Mouse (Mus musculus): ENCODE measurements around the gene Chchd1. TPM values are rescaled to one million over a fixed set of nuclear protein-coding genes. Genes with fewer than 3 reads are reported as not detected.

Chchd1 gene
- polyA plus RNA-seq, 1 experiment from 2014 or later = 88.5 TPM

GRCm38 (mm10) chr14:20694185-20694883, 8.5 kb upstream of the Chchd1 start:
- TF ChIP-seq CTCF (IDR thresholded peaks at IDR 0.05; ENCODE audit: low read depth) = no peak
- no peak for TF ChIP-seq EP300 (IDR thresholded peaks at IDR 0.05; ENCODE audit: low read depth)
- Histone ChIP-seq H3K4me1 (ENCODE audit: insufficient read depth) (peaks cover 29% of the 10 kb centered on the region), H3K27me3 (ENCODE audit: insufficient read depth, low read length) (no peaks in the 10 kb centered on the region), H3K9ac (replicated peaks) (peak overlapping the region; percentile 93), H3K36me3 (replicated peaks; ENCODE audit: insufficient read depth, low read length) (peaks cover 49% of the 10 kb centered on the region), H3K9me3 (ENCODE audit: low read length) (no peaks in the 10 kb centered on the region), H3K4me3 (ENCODE audit: low read depth, low read length) (peak overlapping the region; percentile 93), H3K4me2 (ENCODE audit: low read depth, low read length) (peak overlapping the region; percentile 93), H3K27ac (ENCODE audit: low read depth) (peak overlapping the region; percentile 96)
- ATAC-seq (peak; percentile 8; the same call in 1 of the 2 replicates), DNase-seq (no peak)
- WGBS (ENCODE audit: insufficient replicate concordance) = 39% methylated on average over 13 of the region's 13 CpGs

- WGBS (ENCODE audit: insufficient replicate concordance) = under 1% methylated on average over 100 of the region's 111 CpGs
- peak; percentile 85 for ATAC-seq
These were observed 7.7 kb upstream of the Chchd1 start, which contains the start of gene Fut11 for GRCm38 (mm10) chr14:20694884-20695760. Fut11 (plus strand) TSS chr14:20694968.

GRCm38 (mm10) chr14:20695761-20696520, 6.9 kb upstream of the Chchd1 start:
- H3K4me2 ChIP-seq (ENCODE audit: low read depth, low read length) = peak overlapping the region; percentile 93
- peaks cover 39% of the 10 kb centered on the region for H3K36me3 ChIP-seq (replicated peaks; ENCODE audit: insufficient read depth, low read length)
- peak overlapping the region; percentile 93 for H3K4me3 ChIP-seq (ENCODE audit: low read depth, low read length)
- no peak for DNase-seq
- H3K4me1 ChIP-seq (ENCODE audit: insufficient read depth) = peaks cover 29% of the 10 kb centered on the region
- TF ChIP-seq EP300 (IDR thresholded peaks at IDR 0.05; ENCODE audit: low read depth) (no peak), CTCF (IDR thresholded peaks at IDR 0.05; ENCODE audit: low read depth) (no peak)
- H3K27ac ChIP-seq (ENCODE audit: low read depth) = peak overlapping the region; percentile 96
- no peak for ATAC-seq
- no peaks in the 10 kb centered on the region for H3K27me3 ChIP-seq (ENCODE audit: insufficient read depth, low read length)
- H3K9me3 ChIP-seq (ENCODE audit: low read length) = no peaks in the 10 kb centered on the region
- H3K9ac ChIP-seq (replicated peaks) = peak overlapping the region; percentile 93
- 18% methylated on average over 27 of the region's 27 CpGs for WGBS (ENCODE audit: insufficient replicate concordance)

More at GRCm38 (mm10) chr14:20694884-20695760, 7.7 kb upstream of the Chchd1 start, which contains the start of gene Fut11:
- no peaks in the 10 kb centered on the region for H3K27me3 ChIP-seq (ENCODE audit: insufficient read depth, low read length)
- no peak for TF ChIP-seq EP300 (IDR thresholded peaks at IDR 0.05; ENCODE audit: low read depth)
- TF ChIP-seq CTCF (IDR thresholded peaks at IDR 0.05; ENCODE audit: low read depth) = no peak
- H3K4me3 ChIP-seq (ENCODE audit: low read depth, low read length) = peak within 1 kb of the TSS; percentile 93
- H3K9me3 ChIP-seq (ENCODE audit: low read length) = no peaks in the 10 kb centered on the region
- H3K27ac ChIP-seq (ENCODE audit: low read depth) = peak within 1 kb of the TSS; percentile 96
- peak; percentile 86 for DNase-seq
- peak within 1 kb of the TSS; percentile 93 for H3K9ac ChIP-seq (replicated peaks)
- H3K4me2 ChIP-seq (ENCODE audit: low read depth, low read length) = peak within 1 kb of the TSS; percentile 93
- peaks cover 29% of the 10 kb centered on the region for H3K4me1 ChIP-seq (ENCODE audit: insufficient read depth)
- peaks cover 42% of the 10 kb centered on the region for H3K36me3 ChIP-seq (replicated peaks; ENCODE audit: insufficient read depth, low read length)

- Histone ChIP-seq H3K36me3 (replicated peaks; ENCODE audit: insufficient read depth, low read length) (peaks cover 29% of the 10 kb centered on the region), H3K9ac (replicated peaks) (peak overlapping the region; percentile 8; the same call in 1 of the 2 replicates), H3K27ac (ENCODE audit: low read depth) (0 out of 2 replicates have a peak overlapping the region, but pooled peaks have one; percentile 0), H3K4me3 (ENCODE audit: low read depth, low read length) (no peak overlapping the region), H3K27me3 (ENCODE audit: insufficient read depth, low read length) (no peaks in the 10 kb centered on the region), H3K4me2 (ENCODE audit: low read depth, low read length) (peak overlapping the region; percentile 93), H3K4me1 (ENCODE audit: insufficient read depth) (peaks cover 38% of the 10 kb centered on the region), H3K9me3 (ENCODE audit: low read length) (no peaks in the 10 kb centered on the region)
- TF ChIP-seq EP300 (IDR thresholded peaks at IDR 0.05; ENCODE audit: low read depth) = no peak
- TF ChIP-seq CTCF (IDR thresholded peaks at IDR 0.05; ENCODE audit: low read depth) = peak; percentile 69
- DNase-seq (peak; percentile 56), ATAC-seq (no peak)
- 19% methylated on average over 1 of the region's 1 CpGs for WGBS (ENCODE audit: insufficient replicate concordance)
These were observed 5.8 kb upstream of the Chchd1 start for GRCm38 (mm10) chr14:20696986-20697385.

GRCm38 (mm10) chr14:20698515-20698914, 4.3 kb upstream of the Chchd1 start:
- H3K27ac ChIP-seq (ENCODE audit: low read depth) = no peak overlapping the region
- no peaks in the 10 kb centered on the region for H3K27me3 ChIP-seq (ENCODE audit: insufficient read depth, low read length)
- H3K4me2 ChIP-seq (ENCODE audit: low read depth, low read length) = no peak overlapping the region
- WGBS (ENCODE audit: insufficient replicate concordance) = 51% methylated on average over 2 of the region's 2 CpGs
- TF ChIP-seq EP300 (IDR thresholded peaks at IDR 0.05; ENCODE audit: low read depth) = no peak
- no peak for TF ChIP-seq CTCF (IDR thresholded peaks at IDR 0.05; ENCODE audit: low read depth)
- DNase-seq (no peak), ATAC-seq (no peak)
- no peaks in the 10 kb centered on the region for H3K9me3 ChIP-seq (ENCODE audit: low read length)
- no peak overlapping the region for H3K4me3 ChIP-seq (ENCODE audit: low read depth, low read length)
- H3K4me1 ChIP-seq (ENCODE audit: insufficient read depth) = peaks cover 39% of the 10 kb centered on the region
- H3K9ac ChIP-seq (replicated peaks) = no peak overlapping the region
- peaks cover 15% of the 10 kb centered on the region for H3K36me3 ChIP-seq (replicated peaks; ENCODE audit: insufficient read depth, low read length)

Data from liver, postnatal 0 days (tissue).